Mouse (Mus musculus) ES-CJ7 (cell line): Measurements from ENCODE around the gene Capn10.

Experiments used
- DNase-seq: peaks from one replicate; pipeline ENCODE4 v3.0.0; 2011; ENCODE audit warnings: low read depth, low spot score

Capn10 gene

DNA sequence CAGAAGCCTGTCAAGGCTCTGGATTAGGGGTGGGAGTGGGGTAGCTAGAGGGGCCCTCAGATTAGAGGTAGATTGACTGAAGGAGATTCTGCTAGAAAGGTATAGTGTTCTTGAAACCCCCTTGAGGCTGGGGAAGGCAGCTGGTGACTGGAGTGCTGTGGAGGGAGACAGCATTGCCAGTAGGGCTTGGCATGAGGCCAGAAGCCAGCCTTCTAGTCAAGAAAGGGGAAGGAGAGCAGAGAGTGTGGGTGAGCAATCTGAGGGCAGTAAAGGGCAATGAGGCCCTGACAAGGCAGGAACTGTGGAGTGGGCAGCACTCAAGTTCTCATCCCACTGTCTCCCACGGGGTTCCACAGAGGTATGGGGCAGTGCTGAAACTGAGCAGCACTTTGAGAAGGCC, 38.7 kb downstream of the Capn10 start:
- no peak for DNase-seq

- DNase-seq = no peak
These were observed 42.0 kb downstream of the Capn10 start for GRCm38 (mm10) chr1:92976141-92976566.

DNA sequence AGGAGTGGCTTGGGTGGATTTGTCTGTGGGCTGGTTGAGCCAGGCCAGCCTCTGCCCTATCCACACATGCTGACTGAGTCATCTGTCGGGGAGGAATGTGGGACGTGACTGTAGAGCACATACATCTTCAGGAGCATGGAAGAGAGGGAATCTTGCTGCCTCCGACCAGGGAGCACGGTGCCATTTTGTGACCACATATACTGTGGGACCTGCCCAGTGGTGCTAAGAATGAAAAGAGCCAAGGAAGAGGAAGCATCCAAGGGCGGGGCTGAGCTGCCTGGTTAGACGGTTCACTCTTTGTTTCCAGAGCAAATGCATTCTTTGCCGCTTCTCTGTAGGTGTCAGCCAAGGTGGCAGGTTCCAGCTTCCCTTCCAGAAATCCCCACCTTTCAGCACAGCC, 44.5 kb downstream of the Capn10 start:
- peak; percentile 76 for DNase-seq

GRCm38 (mm10) chr1:92979073-92979602, 45.0 kb downstream of the Capn10 start:
- peak; percentile 17 for DNase-seq

DNA sequence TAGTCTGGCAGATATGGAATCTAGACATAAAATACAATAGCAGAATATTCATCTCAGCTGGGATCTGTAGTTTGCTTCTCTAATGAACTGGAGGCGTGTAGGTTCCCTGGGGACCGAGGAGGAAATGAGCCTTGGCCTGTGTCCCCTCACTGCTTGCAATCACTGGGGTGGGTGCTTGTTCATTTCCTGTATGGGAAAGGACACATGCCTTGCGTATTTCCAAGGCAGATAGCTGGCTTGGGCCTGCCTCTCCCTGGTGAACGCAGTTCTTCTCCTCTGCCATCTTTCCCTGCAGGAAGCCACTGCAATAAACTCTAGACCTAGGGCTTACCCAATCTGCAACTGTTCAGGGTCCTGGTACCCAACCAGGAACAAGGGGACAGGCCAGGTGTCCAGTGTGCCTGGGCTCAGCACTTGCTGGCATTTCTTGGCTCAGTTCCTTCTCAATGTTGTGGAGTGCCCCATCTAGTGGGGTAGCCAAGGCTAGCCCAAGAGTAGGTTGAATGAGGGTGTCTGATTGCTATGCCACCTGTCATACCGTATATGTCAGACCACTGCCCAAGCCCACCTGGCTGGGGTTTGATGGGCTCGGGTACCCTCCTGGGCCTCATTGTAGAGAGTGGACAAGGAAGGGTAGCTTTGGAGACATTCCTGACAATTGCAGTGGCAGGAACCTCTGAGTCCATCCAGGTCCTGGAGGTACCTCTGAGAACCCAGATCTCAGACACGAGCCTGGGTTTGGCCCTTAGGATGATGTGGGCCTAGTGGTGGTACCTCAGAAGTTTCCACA, 47.1 kb downstream of the Capn10 start:
- DNase-seq = no peak

- no peak for DNase-seq
These were observed 48.9 kb downstream of the Capn10 start for GRCm38 (mm10) chr1:92982931-92983605.

- no peak for DNase-seq
These were observed 50.8 kb downstream of the Capn10 start for GRCm38 (mm10) chr1:92984999-92985398.

DNA sequence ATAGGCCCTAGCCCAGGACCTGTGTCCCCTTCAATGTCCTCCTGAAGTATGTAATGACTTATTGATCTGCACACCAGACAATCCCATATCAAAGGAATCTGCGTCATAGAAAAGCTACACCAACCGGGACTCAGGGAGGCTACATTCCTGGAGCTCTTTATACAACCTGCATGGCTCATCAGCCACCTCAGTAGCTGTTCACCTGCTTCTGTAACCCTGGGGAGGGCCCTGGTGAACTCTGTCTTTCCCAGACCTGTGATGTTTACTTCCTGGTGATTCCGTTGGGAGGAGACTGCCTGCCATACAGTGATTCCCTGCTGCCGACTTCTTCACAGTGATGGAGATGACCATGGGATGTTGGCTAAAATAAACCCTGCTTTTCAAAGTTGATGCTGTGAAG, 54.7 kb downstream of the Capn10 start:
- DNase-seq = no peak

- no peak for DNase-seq
These were observed 55.7 kb downstream of the Capn10 start for GRCm38 (mm10) chr1:92989891-92990290.

DNA sequence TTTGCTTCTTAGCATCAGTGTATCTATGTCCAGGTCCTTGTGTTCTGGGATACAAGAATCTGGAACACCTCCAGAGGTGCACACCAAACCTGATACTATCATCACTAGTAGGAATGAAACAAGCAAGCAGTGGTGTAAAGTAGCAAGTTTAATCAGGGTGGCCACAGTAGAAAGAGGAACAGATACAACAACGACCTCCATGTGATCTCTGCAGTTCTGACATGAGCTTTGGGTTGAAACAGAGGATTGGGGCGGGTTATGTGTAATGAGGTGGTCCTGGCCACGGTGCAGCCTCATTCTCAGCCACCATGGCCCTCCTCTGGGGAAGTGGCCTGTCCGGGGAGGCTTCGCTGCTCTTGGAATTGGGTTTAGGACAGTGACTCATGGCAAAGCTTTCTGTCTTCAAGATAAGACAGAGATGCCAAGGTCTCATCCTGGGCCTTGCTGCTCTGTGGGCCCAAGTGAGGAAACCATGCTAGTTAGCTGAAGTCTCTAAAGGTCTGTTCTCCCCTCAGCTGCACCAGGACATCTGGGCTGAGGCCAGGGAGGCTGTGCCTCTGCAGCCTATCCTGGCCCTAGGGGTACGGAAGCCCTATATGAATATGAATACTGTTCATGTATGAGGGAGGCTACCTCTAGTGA, 58.2 kb downstream of the Capn10 start:
- DNase-seq = no peak

DNA sequence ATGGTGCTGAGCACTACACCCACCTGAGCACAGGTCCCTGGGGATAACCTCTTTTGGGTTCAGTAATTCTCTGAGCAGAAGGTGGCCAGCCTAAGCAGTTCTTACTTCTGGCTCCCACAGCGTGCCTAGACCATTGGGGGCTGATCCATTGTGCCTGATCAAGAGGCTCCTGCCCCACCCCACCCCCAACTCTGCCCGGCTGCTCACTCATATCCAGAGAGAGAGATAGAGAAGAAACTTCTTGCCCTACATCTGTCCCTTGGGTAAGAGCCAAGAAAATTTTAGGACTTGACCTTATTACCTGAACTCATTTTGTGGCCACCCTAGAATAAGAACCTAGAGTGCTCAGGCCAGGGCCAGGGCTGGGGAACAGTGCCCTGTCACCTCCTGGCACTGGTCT, 58.7 kb downstream of the Capn10 start:
- no peak for DNase-seq
